Mouse (Mus musculus) lung, adult 2 months (tissue): Measurements from ENCODE around the gene Oat. TPM values are rescaled to one million over a fixed set of nuclear protein-coding genes. Genes with fewer than 3 reads are reported as not detected.
A peak's percentile ranks its signal among the peaks of the same experiment; 100 is the strongest.

Experiments used
- DNase-seq: peaks from one replicate; pipeline ENCODE4 v3.0.0; 2022
- H3K4me1 ChIP-seq: fragments of 200-500 bp; 2 replicates; pipeline ENCODE4 v1.6.1; 2011; ENCODE audit warnings: low read length; ENCODE audit not compliant: control insufficient read depth, insufficient read depth
- H3K4me3 ChIP-seq: fragments of 200-500 bp; replicated peaks from 2 replicates; pipeline ENCODE3; 2011; ENCODE audit warnings: low read depth, mild to moderate bottlenecking, control low read depth, low read length; ENCODE audit errors: extremely low read depth
- CTCF ChIP-seq: fragments of 200-500 bp; IDR thresholded peaks from 2 replicates; pipeline ENCODE4 v1.5.1; 2011; ENCODE audit warnings: mild to moderate bottlenecking, low read length, control low read depth; ENCODE audit not compliant: insufficient read depth
- POLR2A ChIP-seq: fragments of 200-500 bp; IDR thresholded peaks from 2 replicates; pipeline ENCODE4 v1.6.1; 2011; ENCODE audit warnings: low read depth, mild to moderate bottlenecking, control low read depth, low read length, borderline replicate concordance; ENCODE audit errors: extremely low read depth
- WGBS: fragments of 180-500 bp; shearing (Covaris S2); methylation state at CpG from one replicate; pipeline ENCODE4 v1.1.7; 2018; 5-methylcytosine and 5-hydroxymethylcytosine counted together
- polyA plus RNA-seq: library from polyadenylated mRNA; depleted of rRNA; stranded (reverse); fragments of >200 nt; gene quantifications from 2 replicates; pipeline ENCODE4 v1.2.3, GENCODE M21; 2012; rRNA removed

The Oat gene
- 126 and 152 TPM in 2 replicates for polyA plus RNA-seq

DNA sequence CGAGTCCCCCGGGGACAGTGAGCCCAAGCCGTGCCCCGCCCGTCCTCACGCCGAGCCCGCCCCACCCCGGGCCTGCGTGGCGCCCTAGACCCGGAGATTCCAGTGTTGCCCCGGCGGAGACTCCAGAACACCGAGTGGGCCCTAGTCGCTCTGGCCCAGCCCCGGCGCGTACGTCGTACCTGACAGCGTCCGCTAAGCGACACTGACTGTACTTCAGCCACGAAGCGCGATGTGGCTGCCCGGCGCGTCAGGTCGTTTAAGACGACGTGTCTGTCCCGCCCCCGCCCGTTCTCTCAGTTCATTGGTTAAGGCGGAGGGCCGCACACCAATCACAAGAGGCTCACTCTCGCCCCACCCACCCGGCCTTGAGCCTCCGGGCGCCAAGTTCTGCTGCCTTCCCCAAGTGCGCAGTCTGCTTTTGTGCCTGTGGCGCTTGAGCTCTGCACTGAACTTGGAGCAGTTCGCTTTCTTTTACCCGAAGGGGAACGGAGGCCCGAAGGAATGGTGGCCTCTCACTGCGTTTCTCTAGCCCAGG is at the start of gene Oat:
Gene Oat (minus strand): TSS at position 283 of the 535 bp plus-strand sequence.
- Histone ChIP-seq H3K4me1 (peaks cover 4% of the 10 kb centered on the region), H3K4me3 (peak within 1 kb of the TSS; percentile 92)
- TF ChIP-seq CTCF (no peak), POLR2A (peak; percentile 99)
- peak; percentile 92 for DNase-seq
- WGBS, result under 1% methylated on average over 49 of the region's 49 CpGs

GRCm38 (mm10) chr7:132624161-132624560 is 48.0 kb upstream of the Oat start:
- DNase-seq, result no peak
- TF ChIP-seq CTCF (no peak), POLR2A (no peak)
- Histone ChIP-seq H3K4me1 (no peaks in the 10 kb centered on the region), H3K4me3 (no peak overlapping the region)
- WGBS, result 77% methylated on average over 10 of the region's 10 CpGs

DNA sequence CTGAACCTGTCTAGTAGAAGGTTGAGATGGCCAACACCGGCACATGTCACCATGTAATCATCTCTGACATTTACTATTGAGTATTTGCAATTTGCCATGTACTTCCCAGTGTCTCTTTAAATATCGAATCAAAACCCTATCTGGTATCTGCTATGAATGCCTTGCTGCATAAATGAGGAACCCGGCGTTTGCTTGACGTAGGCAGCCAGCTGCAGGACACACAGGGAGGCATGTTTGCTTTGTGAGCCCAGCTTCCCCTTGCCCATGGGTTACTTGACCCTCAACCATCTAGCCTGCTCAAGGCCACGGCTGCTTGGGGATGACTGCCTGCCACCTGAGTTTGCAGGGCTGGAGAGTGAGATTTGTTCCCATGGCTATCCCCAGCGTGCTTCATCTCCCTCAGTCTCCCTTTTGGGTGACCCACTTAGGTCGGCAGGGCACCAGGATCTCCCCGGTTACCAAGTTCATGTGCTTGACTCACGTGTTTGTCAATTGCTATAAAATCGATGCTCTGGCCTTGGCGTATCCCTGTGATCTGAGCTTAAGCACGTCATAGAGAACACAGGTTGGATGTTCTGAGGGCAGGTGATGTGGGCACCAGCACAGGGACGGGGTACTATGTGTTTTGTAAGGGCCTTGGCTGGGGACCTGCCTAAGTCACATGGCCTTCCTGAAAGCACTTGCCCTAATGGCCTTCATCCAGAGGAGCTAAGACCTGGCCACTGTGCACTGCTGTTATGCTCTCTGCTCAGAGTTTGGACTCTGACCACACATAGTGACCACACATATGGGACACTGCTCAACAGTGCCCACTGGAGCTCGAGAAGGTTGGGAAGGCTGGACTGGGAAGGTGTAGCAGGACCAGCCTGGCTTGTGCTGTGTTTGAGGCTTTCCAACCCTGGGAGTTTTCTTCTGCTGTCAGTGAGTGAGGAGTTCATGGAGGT is 44.0 kb upstream of the Oat start:
- no peak for DNase-seq
- 87% methylated on average over 15 of the region's 15 CpGs for WGBS
- Histone ChIP-seq H3K4me3 (no peak overlapping the region), H3K4me1 (no peaks in the 10 kb centered on the region)
- TF ChIP-seq POLR2A, result no peak
- TF ChIP-seq CTCF, result no peak

DNA sequence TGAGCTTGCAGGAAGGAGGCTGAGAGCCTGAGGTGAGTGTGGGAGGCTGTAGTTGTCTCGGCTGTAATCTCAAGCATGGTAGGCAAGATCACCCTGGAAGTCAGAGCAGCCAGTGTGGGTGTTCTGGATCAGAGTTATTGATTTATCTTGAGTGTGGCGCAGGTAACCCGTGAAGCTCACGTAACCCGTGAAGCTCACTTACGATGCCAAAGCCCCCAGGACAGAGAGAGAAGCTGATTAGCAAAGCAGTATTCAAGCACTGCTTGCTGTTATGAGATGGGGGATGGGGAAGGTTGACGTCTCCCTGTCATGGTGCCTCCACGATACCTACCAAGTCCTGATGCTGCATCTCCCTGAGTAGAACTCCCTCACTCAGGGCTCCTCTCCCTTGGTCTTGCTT is 43.4 kb upstream of the Oat start:
- DNase-seq, result no peak
- Histone ChIP-seq H3K4me1 (no peaks in the 10 kb centered on the region), H3K4me3 (no peak overlapping the region)
- WGBS, result 95% methylated on average over 8 of the region's 8 CpGs
- TF ChIP-seq CTCF (no peak), POLR2A (no peak)

- Histone ChIP-seq H3K4me1 (no peaks in the 10 kb centered on the region), H3K4me3 (no peak overlapping the region)
- DNase-seq, result no peak
- 88% methylated on average over 5 of the region's 5 CpGs for WGBS
- TF ChIP-seq CTCF (no peak), POLR2A (no peak)
Measured at GRCm38 (mm10) chr7:132617021-132617564, 40.9 kb upstream of the Oat start.

DNA sequence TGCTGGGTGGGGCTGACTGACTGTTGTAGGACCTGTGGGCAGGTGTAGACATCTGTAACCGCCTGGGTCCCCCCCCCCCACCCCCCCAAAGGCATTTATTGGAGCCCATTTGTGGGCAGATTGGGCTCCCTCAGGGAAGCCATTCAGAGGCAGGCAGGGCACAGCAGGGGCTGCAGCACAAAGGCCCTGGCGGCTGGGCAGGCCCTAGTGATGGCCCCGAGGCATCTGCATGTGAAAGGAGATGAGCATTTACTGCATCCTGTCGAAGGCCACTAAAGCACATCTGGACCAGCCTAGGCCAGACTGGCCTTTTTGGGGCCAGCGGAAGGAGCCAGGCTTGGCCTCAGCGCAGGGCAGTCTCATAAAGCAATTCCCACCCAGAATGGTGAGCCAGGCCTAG is 40.2 kb upstream of the Oat start:
- TF ChIP-seq CTCF (no peak), POLR2A (no peak)
- no peak overlapping the region for H3K4me3 ChIP-seq

DNA sequence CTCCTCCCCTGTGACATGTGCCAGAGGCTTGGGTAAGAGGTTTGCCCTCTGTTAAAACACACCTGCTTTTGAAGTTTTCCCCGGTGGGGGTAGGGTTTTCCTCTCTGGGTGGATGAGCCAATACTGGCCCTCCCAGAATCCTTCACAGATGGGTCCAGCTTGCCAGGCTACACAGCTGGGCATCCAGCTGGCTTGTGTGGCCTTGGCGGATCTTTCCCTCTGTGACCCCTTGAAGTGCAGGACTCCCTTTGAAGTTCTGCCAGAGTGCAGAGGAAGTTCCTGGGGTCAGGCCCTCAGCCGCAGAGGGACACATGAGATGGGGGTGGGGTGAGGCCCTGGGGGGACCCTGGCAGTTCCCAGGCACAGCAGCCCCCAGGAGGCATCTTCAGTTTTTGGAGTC is 39.1 kb upstream of the Oat start:
- TF ChIP-seq POLR2A (no peak), CTCF (no peak)
- DNase-seq, result no peak
- 34% methylated on average over 3 of the region's 3 CpGs for WGBS
- Histone ChIP-seq H3K4me3 (no peak overlapping the region), H3K4me1 (no peaks in the 10 kb centered on the region)

More for the DNA sequence above, 40.2 kb upstream of the Oat start:
- 80% methylated on average over 6 of the region's 6 CpGs for WGBS
- no peaks in the 10 kb centered on the region for H3K4me1 ChIP-seq
- no peak for DNase-seq

DNA sequence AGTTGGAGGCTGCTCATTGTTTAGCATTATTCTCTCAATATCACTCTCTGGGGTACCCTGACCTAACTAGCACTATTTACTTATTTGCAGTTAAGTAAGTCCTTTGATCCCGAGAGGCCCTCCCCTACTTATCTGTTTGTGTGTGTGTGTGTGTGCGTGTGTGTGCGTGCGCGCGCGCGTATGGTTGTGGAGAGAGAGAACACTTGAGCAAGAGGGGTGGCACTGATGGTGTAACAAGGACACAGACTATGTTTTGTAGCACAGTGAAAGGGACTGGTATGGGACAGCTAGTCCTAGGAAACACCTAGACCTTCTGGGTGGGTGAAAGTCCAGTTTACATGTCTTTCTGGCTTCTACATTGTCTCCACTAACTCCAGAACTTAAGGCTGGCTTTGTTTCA is 35.3 kb upstream of the Oat start:
- WGBS, result 93% methylated on average over 8 of the region's 8 CpGs
- no peak for DNase-seq
- TF ChIP-seq POLR2A (no peak), CTCF (no peak)
- Histone ChIP-seq H3K4me3 (no peak overlapping the region), H3K4me1 (no peaks in the 10 kb centered on the region)

DNA sequence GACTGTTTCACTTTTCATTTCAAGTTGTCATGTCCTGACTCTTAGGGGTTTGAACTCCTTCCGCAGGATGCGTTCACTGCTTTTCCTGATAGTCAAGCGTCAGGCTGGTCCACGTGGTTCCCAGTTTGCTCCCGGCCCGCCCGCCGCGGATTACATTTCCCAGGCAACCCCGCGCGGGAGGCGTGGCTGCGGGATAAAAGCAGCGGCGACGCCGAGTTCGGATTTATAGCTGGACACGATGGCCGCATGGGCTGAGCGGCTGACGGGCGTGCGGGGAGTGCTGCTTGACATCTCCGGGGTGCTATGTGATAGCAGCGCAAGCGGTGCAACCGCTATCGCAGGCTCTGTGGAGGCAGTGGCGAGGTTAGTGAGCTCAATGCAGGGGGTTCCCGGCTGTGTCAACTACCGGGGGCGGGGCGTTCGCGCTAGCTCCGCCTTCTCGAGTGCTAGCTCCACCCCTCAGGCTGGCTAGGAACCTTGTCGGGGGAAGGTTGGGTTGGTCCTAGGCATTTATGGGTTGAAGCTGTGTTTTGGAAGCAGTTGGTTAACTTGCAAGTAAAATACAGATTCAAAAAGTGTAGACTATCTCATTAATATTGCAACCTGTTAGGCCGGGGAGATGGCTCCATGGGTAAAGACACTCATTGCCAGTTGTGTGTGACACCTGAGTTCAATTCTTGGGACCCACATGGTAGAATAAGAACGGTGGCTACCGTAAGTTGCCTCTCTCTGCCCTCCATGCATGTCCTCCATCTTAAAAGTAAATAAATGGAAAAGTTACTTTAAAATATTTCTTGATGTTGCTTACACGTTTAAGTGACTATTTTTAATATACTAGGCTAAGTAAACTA is 34.5 kb upstream of the Oat start, which contains the start of gene Lhpp:
Gene Lhpp (plus strand): TSS at position 171 of the 851 bp plus-strand sequence.
- Histone ChIP-seq H3K4me3 (peak within 1 kb of the TSS; percentile 92), H3K4me1 (no peaks in the 10 kb centered on the region)
- 7% methylated on average over 44 of the region's 44 CpGs for WGBS
- DNase-seq, result peak; percentile 78
- peak; percentile 59; the same call in 1 of the 2 replicates for TF ChIP-seq POLR2A
- TF ChIP-seq CTCF, result no peak
